Mouse (Mus musculus): Measurements from ENCODE around the gene Ngrn. TPM values are rescaled to one million over a fixed set of nuclear protein-coding genes. Genes with fewer than 3 reads are reported as not detected.

The Ngrn gene
- polyA plus RNA-seq, 1 experiment from 2014 or later, result 68.2 TPM

- Histone ChIP-seq H3K4me3 (replicated peaks) (no peak overlapping the region), H3K9ac (replicated peaks) (no peak overlapping the region), H3K4me1 (no peaks in the 10 kb centered on the region), H3K4me2 (no peak overlapping the region), H3K9me3 (replicated peaks) (no peaks in the 10 kb centered on the region), H3K27me3 (replicated peaks) (no peaks in the 10 kb centered on the region), H3K36me3 (peaks cover 88% of the 10 kb centered on the region), H3K27ac (replicated peaks) (no peak overlapping the region)
- WGBS, result over 99% methylated on average over 5 of the region's 5 CpGs
- no peak for ATAC-seq (ENCODE audit: low FRiP score)
These were observed 23.4 kb downstream of the Ngrn start for GRCm38 (mm10) chr7:80284391-80284790.

GRCm38 (mm10) chr7:80285725-80286124 is 24.7 kb downstream of the Ngrn start:
- 95% methylated on average over 6 of the region's 6 CpGs for WGBS
- peaks cover 86% of the 10 kb centered on the region for H3K36me3 ChIP-seq
- H3K9me3 ChIP-seq (replicated peaks), result no peaks in the 10 kb centered on the region
- ATAC-seq (ENCODE audit: low FRiP score), result no peak
- H3K27ac ChIP-seq (replicated peaks), result no peak overlapping the region
- H3K4me1 ChIP-seq, result no peaks in the 10 kb centered on the region
- H3K4me3 ChIP-seq (replicated peaks), result no peak overlapping the region
- H3K27me3 ChIP-seq (replicated peaks), result no peaks in the 10 kb centered on the region
- H3K4me2 ChIP-seq, result no peak overlapping the region
- H3K9ac ChIP-seq (replicated peaks), result no peak overlapping the region

- H3K9ac ChIP-seq (replicated peaks), result no peak overlapping the region
- H3K9me3 ChIP-seq (replicated peaks), result no peaks in the 10 kb centered on the region
- H3K4me3 ChIP-seq (replicated peaks), result no peak overlapping the region
- H3K4me1 ChIP-seq, result no peaks in the 10 kb centered on the region
- WGBS, result 88% methylated on average over 10 of the region's 10 CpGs
- peaks cover 84% of the 10 kb centered on the region for H3K36me3 ChIP-seq
- no peak overlapping the region for H3K27ac ChIP-seq (replicated peaks)
- no peak for ATAC-seq (ENCODE audit: low FRiP score)
- no peak overlapping the region for H3K4me2 ChIP-seq
- H3K27me3 ChIP-seq (replicated peaks), result no peaks in the 10 kb centered on the region
These were observed 26.7 kb downstream of the Ngrn start for GRCm38 (mm10) chr7:80287736-80288135.

- Histone ChIP-seq H3K4me1 (peaks cover 8% of the 10 kb centered on the region), H3K9ac (replicated peaks) (peak within 1 kb of the TSS; percentile 47), H3K36me3 (peaks cover 24% of the 10 kb centered on the region), H3K4me3 (replicated peaks) (peak within 1 kb of the TSS; percentile 62), H3K27ac (replicated peaks) (peak within 1 kb of the TSS; percentile 72), H3K4me2 (peak within 1 kb of the TSS; percentile 93), H3K9me3 (replicated peaks) (no peaks in the 10 kb centered on the region), H3K27me3 (replicated peaks) (no peaks in the 10 kb centered on the region)
- WGBS, result under 1% methylated on average over 52 of the region's 52 CpGs
- ATAC-seq (ENCODE audit: low FRiP score), result peak; percentile 99
These were observed 33.2 kb downstream of the Ngrn start, which contains the start of gene Prc1 for GRCm38 (mm10) chr7:80294062-80294763. Gene Prc1 (plus strand): TSS chr7:80294450.

- Histone ChIP-seq H3K4me2 (peak overlapping the region; percentile 93), H3K4me1 (peaks cover 8% of the 10 kb centered on the region), H3K27ac (replicated peaks) (peak overlapping the region; percentile 42), H3K36me3 (peaks cover 19% of the 10 kb centered on the region), H3K9me3 (replicated peaks) (no peaks in the 10 kb centered on the region), H3K9ac (replicated peaks) (peak overlapping the region; percentile 47), H3K27me3 (replicated peaks) (no peaks in the 10 kb centered on the region), H3K4me3 (replicated peaks) (peak overlapping the region; percentile 62)
- 9% methylated on average over 37 of the region's 37 CpGs for WGBS
- peak; percentile 66; the same call in 1 of the 2 replicates for ATAC-seq (ENCODE audit: low FRiP score)
These were observed 34.0 kb downstream of the Ngrn start for GRCm38 (mm10) chr7:80294764-80295648.

- no peak overlapping the region for H3K9ac ChIP-seq (replicated peaks)
- H3K27me3 ChIP-seq (replicated peaks), result no peaks in the 10 kb centered on the region
- WGBS, result 96% methylated on average over 6 of the region's 6 CpGs
- ATAC-seq (ENCODE audit: low FRiP score), result no peak
- peaks cover 8% of the 10 kb centered on the region for H3K4me1 ChIP-seq
- no peak overlapping the region for H3K27ac ChIP-seq (replicated peaks)
- H3K4me3 ChIP-seq (replicated peaks), result no peak overlapping the region
- no peaks in the 10 kb centered on the region for H3K9me3 ChIP-seq (replicated peaks)
- H3K4me2 ChIP-seq, result peak overlapping the region; percentile 13; the same call in 1 of the 2 replicates
- peaks cover 7% of the 10 kb centered on the region; the same call in 1 of the 2 replicates for H3K36me3 ChIP-seq
These were observed 35.4 kb downstream of the Ngrn start for GRCm38 (mm10) chr7:80296462-80296861.

- no peak overlapping the region for H3K27ac ChIP-seq (replicated peaks)
- ATAC-seq (ENCODE audit: low FRiP score), result no peak
- WGBS, result 87% methylated on average over 3 of the region's 3 CpGs
These were observed 36.0 kb downstream of the Ngrn start for GRCm38 (mm10) chr7:80297041-80297440.

GRCm38 (mm10) chr7:80298754-80299153 is 37.7 kb downstream of the Ngrn start:
- ATAC-seq (ENCODE audit: low FRiP score), result no peak
- H3K27ac ChIP-seq (replicated peaks), result no peak overlapping the region
- H3K4me2 ChIP-seq, result no peak overlapping the region
- peaks cover 6% of the 10 kb centered on the region for H3K4me1 ChIP-seq
- no peaks in the 10 kb centered on the region for H3K9me3 ChIP-seq (replicated peaks)
- H3K4me3 ChIP-seq (replicated peaks), result no peak overlapping the region
- no peak overlapping the region for H3K9ac ChIP-seq (replicated peaks)
- H3K27me3 ChIP-seq (replicated peaks), result no peaks in the 10 kb centered on the region
- H3K36me3 ChIP-seq, result no peaks in the 10 kb centered on the region
- 96% methylated on average over 4 of the region's 4 CpGs for WGBS

More at GRCm38 (mm10) chr7:80297041-80297440, 36.0 kb downstream of the Ngrn start:
- no peak overlapping the region for H3K4me3 ChIP-seq (replicated peaks)
- H3K27me3 ChIP-seq (replicated peaks), result no peaks in the 10 kb centered on the region
- no peaks in the 10 kb centered on the region for H3K9me3 ChIP-seq (replicated peaks)
- no peak overlapping the region for H3K4me2 ChIP-seq
- H3K36me3 ChIP-seq, result peaks cover 2% of the 10 kb centered on the region; the same call in 1 of the 2 replicates
- H3K9ac ChIP-seq (replicated peaks), result no peak overlapping the region
- H3K4me1 ChIP-seq, result peaks cover 8% of the 10 kb centered on the region

- H3K9ac ChIP-seq (replicated peaks), result no peak overlapping the region
- peaks cover 4% of the 10 kb centered on the region; the same call in 1 of the 2 replicates for H3K36me3 ChIP-seq
- WGBS, result 94% methylated on average over 3 of the region's 3 CpGs
- no peak overlapping the region for H3K27ac ChIP-seq (replicated peaks)
- H3K4me3 ChIP-seq (replicated peaks), result no peak overlapping the region
- H3K9me3 ChIP-seq (replicated peaks), result no peaks in the 10 kb centered on the region
- no peak overlapping the region for H3K4me2 ChIP-seq
- 0 out of 2 replicates have a peak, but pooled peaks cover 3% of the 10 kb centered on the region for H3K4me1 ChIP-seq
- no peak for ATAC-seq (ENCODE audit: low FRiP score)
- no peaks in the 10 kb centered on the region for H3K27me3 ChIP-seq (replicated peaks)
These were observed 38.6 kb downstream of the Ngrn start for GRCm38 (mm10) chr7:80299568-80299967.

- H3K9ac ChIP-seq (replicated peaks), result no peak overlapping the region
- H3K9me3 ChIP-seq (replicated peaks), result no peaks in the 10 kb centered on the region
- no peak overlapping the region for H3K4me3 ChIP-seq (replicated peaks)
- H3K27ac ChIP-seq (replicated peaks), result no peak overlapping the region
- WGBS, result 90% methylated on average over 2 of the region's 2 CpGs
- no peaks in the 10 kb centered on the region for H3K27me3 ChIP-seq (replicated peaks)
- H3K36me3 ChIP-seq, result peaks cover 9% of the 10 kb centered on the region; the same call in 1 of the 2 replicates
- H3K4me1 ChIP-seq, result no peaks in the 10 kb centered on the region
- no peak for ATAC-seq (ENCODE audit: low FRiP score)
- H3K4me2 ChIP-seq, result no peak overlapping the region
These were observed 40.5 kb downstream of the Ngrn start for GRCm38 (mm10) chr7:80301522-80301921.

- Histone ChIP-seq H3K4me1 (no peaks in the 10 kb centered on the region), H3K4me3 (replicated peaks) (no peak overlapping the region), H3K27ac (replicated peaks) (no peak overlapping the region), H3K36me3 (peaks cover 16% of the 10 kb centered on the region), H3K27me3 (replicated peaks) (no peaks in the 10 kb centered on the region), H3K9me3 (replicated peaks) (no peaks in the 10 kb centered on the region), H3K9ac (replicated peaks) (no peak overlapping the region), H3K4me2 (no peak overlapping the region)
- 92% methylated on average over 3 of the region's 3 CpGs for WGBS
- ATAC-seq (ENCODE audit: low FRiP score), result no peak
These were observed 46.8 kb downstream of the Ngrn start for GRCm38 (mm10) chr7:80307766-80308165.

All from neural tube, embryonic 15.5 days (tissue).